Mouse (Mus musculus): ENCODE results near the gene Fkbp10. TPM values are rescaled to one million over a fixed set of nuclear protein-coding genes. Genes with fewer than 3 reads are reported as not detected.
A peak's percentile ranks its signal among the peaks of the same experiment; 100 is the strongest.

Gene Fkbp10
- total RNA-seq, 2 experiments from 2014 or later, result not detected

DNA sequence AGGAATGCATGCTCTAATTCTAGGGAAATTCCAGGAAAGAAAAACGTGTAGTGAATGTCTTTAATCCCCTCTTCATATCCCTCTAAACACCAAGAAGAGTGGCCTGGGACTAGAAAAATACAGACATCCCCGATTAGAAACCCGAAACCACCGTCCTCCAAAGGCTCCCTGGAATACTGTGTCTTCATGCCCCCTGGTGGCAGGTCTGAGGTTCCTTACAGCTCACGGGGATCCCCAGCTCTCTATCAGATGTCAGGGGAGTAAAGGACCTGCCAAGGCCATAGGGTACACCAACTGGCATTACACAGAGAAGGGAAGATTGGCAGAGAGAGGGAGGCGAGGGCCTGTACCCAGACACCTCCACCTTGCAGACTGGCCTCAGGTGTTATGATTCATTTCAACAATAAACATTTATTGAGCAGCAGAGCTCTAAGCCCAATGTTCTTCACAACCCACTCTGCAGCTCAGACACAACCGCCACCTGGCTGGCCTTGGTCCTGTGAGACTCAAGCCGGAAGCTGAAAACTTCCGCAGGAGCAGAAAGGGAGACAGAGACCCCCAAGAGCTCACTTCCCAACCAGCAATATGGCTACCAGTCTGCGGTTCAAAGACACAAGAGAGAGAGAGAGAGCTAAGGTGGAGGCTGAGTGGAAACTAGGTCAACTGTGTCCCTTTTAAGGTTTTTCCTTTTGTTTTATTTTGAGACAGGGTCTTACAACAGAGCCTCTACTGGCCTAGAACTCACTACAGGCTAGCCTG is 7.2 kb upstream of the Fkbp10 start:
- no peak for ATAC-seq (replicated peaks; ENCODE audit: low FRiP score, poor library complexity, severe bottlenecking)

DNA sequence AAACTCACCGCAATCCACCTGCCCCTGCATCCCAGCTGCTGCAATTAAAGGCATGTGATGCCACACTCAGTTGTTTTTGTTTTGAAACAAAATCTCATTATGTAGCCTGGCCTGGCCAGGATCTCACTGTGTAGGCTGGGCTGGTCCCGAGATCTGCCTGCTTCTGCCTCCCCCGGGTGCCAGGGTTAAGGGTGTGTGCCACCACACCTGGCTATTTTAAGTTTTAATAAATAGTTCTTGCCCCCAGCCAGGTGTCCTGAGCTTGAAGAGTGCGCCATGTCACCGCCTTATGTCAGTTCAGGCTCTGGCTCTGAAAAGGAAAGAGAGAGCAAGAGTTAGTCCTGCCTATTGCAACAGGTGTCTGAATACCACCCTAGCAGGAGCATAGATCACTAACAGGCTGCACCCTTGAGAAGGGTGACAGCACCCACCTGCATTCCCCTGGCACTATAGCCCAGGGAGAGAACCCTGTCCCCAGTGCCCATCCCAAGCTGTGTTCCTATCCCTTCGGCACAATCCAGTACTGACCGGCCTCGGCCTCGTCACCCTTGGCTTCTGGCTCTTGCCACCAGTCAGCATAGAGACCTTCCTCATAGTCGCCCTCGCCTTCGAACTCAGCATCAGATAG is 6.5 kb upstream of the Fkbp10 start:
- no peak for ATAC-seq (replicated peaks; ENCODE audit: low FRiP score, poor library complexity, severe bottlenecking)

DNA sequence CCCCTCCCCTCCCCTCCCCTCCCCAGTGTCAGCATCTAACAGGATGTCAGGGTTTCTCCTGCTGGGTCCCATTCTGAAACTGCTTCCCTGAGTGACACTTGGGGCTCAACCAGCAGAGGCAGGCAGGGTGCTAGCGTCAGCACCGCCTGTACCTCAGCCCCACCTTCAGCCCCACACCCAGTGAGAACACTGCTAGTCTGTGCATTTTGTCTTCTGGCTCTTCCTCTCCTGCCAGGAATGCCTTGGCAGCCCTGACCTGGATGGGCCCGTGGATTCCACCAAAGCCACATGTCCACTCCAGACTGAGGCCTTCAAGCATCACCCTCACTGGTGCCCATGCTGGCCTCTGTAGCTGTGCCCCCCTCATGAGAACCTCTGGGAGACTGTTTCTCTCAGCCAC is 5.8 kb upstream of the Fkbp10 start:
- no peak for ATAC-seq (replicated peaks; ENCODE audit: low FRiP score, poor library complexity, severe bottlenecking)

DNA sequence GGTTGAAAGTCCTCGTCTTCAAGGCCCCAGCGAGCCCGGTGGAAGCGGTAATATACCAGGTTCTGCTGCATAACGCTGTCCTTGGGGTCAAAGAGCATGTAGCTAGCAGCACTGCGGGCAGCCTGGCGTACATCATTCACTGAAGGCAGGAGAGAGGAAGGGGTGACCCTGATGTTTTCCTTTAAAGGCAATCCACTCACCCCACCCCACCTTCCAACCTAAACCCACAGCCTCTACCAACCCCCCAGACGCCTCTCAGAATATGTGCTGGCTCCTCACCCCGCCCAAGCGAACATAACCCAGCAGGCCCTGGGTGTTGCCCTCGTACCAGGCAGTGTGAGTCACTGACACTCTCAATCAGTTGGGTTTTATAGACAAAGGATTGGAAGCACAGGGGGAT is 3.8 kb upstream of the Fkbp10 start:
- ATAC-seq (replicated peaks; ENCODE audit: low FRiP score, poor library complexity, severe bottlenecking), result no peak

DNA sequence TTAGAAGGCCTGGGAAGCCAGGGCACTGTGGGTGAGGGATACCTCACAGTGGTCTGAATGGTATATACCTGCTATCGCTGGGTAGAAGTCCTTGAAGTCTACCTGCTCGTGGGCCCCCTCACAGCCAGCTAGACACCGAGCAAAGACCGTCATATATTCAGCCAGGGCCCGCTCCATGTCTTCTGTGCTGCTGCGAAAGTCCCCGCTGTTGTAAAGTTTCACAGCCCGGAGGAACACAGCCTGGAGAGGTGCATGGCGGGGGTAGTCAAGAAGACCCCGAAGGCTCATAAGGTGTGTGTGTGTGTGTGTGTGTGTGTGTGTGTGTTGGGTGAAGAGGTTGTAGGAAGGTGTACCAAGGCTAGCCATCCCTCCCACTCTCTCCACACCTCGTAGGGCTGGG is 2.0 kb upstream of the Fkbp10 start:
- ATAC-seq (replicated peaks; ENCODE audit: low FRiP score, poor library complexity, severe bottlenecking), result no peak

DNA sequence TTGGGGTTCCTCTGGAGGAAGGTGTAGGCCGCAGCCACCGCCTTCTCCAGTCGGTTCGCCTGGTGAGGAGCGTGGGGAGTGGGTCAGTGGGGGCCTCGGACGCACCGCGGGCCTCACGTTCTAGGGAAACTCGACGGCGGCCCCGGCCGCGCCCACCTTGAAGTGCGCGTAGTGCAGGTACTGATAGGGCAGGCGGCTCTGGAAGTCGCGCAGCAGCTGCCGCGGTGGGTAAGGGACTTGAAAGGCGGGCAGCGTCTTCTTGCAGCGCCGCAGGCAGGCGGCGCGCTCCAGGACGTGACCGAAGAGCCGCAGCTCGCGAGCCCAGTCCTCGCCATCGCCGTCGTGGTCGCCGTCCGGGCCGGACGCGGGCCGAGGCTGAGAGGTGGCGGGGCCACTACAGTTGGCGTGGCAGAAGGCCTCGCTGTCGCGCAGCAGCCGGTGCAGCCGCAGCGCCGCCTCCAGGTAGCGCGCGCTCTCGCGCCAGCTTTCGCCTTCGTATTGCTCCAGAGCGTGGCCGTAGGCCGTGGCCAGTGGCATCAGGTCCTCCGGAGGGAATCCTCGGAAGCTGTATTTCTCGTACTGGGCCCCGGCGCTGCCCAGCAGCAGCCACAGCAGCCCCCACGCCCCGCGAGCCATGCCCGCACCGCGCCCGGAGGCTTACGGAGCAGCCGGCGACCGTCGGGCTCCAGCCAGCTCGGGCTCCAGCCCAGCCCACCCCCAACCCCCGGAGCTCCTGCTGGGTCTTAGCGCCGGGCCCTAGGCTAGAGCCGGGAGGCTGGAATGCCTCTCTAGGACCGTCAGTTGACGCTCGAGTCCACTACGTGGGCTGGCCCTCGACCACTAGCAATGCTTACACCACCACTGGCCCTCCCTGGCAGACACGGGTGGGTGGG is 1.2 kb upstream of the Fkbp10 start, which contains the start of gene P3h4:
Gene P3h4, minus strand, starts transcription at position 816 of the 893 bp plus-strand sequence.
- ATAC-seq (replicated peaks; ENCODE audit: low FRiP score, poor library complexity, severe bottlenecking), result no peak

DNA sequence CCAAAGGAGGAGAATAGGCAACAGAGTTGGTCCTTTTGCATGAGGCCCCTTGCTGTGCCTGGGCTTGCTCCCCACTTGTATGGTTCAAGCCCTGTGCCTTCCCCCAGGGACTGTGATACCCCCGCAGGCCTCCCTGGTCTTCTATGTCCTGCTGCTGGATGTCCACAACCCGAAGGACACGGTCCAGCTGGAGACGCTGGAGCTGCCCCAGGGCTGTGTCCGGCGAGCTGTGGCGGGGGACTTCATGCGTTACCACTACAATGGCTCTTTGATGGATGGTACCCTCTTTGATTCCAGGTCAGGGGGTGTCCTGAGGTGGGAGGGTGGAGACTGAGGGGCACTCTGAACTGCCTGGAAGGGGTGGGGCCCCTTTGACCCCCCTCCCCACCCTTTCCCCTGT is 6.0 kb downstream of the Fkbp10 start:
- ATAC-seq (replicated peaks; ENCODE audit: low FRiP score, poor library complexity, severe bottlenecking), result no peak

DNA sequence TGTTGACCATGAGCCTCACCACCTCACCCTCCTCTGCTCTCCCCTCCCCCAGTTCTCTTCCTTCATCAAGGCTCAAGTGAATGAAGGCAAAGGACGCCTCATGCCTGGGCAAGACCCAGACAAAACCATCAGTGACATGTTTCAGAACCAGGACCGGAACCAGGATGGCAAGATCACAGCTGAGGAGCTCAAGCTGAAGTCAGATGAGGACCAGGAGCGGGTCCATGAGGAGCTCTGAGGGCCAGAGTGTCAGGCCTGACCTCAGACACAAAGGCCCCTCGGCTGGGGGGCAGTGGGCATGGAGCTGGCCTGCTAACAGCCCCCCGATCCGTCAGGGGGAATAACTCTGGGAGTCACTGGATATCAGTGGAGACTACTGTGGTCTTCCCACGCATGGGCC is 8.3 kb downstream of the Fkbp10 start:
- no peak for ATAC-seq (replicated peaks; ENCODE audit: low FRiP score, poor library complexity, severe bottlenecking)

DNA sequence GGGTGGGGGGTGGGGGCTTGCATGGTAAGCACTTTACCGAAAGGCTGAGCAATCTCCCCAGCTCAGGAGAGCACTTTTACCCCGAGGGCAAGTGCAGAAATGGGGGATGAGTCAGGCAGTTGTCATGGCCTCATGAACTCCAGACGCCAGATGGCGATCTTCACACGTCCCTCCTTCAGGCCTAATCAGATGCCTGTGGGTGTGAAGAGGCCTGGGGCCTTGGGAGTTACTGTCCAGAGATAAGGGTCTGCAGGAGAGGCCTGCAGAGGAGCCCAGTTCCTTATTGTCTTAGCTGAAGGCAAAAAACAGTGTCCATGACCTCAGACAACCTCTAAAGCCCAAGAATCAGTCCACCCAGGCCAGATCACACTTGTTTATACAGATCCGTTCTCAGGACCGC is 10.4 kb downstream of the Fkbp10 start:
- ATAC-seq (replicated peaks; ENCODE audit: low FRiP score, poor library complexity, severe bottlenecking), result no peak

DNA sequence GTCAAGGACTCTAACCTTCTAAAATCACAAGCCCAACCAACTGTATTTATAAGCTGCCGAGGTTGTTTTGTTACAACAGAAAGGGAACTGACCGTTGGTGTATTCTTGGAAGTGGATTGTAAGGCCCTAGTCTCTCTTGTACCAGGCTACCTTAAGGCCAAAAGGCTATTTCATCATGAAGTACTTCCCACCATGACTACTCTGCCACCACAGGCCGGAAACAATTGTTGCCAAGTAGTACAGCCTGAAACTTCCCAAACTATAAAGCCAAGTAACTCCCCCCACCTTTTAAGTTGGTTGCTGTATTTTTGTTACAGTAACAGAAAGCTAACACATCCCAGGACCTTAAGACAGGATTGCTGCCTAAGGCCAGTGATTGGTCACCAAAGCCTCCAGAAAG is 11.3 kb downstream of the Fkbp10 start:
- ATAC-seq (replicated peaks; ENCODE audit: low FRiP score, poor library complexity, severe bottlenecking), result no peak

DNA sequence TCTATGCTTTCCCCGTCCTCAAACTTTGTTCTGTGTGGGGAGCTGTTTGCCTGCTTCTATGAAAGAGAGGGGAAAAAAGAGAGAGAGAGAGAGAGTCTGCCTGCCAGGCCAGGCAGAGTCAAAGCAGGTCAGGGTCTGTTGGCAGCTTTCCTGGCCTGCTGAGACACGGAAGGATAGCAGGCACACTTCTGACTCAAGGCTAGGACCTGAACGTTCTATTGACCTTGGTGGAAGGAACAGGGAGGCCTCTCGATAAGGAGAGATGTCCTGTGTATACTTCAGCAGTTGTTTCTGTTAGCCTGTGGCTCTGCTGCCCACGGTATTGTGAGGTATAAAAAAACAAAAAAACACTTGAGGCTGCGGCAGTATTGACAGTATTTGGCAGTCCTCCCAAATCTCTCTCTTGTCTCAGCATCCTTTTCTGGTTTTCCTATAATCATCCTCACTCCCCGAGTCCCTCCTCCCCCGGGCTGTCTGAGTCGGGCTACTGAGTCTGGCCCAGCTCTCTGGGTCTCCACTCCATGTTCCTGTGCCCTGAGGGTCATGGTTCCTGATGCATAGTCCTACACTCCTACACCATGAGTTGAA is 13.2 kb downstream of the Fkbp10 start:
- no peak for ATAC-seq (replicated peaks; ENCODE audit: low FRiP score, poor library complexity, severe bottlenecking)

DNA sequence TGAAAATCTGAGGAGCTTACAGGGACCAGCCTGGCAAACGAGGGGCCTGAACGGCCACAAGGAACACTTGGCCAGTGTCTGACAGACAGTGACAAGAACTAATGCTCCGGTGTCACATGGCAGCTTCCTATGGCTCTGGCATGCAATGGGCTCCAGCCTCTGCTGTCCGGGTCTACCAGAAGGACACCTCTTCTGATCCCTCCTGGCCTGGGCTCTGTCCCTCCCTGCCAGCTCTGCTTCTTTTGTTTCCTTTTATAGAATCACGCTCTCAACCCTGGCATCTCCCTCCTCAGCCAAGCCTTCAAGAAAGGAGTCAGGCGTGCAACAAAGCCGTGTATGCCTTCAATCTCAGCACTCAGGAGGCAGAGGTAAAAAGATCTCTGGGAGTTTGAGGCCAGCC is 14.6 kb downstream of the Fkbp10 start:
- ATAC-seq (replicated peaks; ENCODE audit: low FRiP score, poor library complexity, severe bottlenecking), result no peak

DNA sequence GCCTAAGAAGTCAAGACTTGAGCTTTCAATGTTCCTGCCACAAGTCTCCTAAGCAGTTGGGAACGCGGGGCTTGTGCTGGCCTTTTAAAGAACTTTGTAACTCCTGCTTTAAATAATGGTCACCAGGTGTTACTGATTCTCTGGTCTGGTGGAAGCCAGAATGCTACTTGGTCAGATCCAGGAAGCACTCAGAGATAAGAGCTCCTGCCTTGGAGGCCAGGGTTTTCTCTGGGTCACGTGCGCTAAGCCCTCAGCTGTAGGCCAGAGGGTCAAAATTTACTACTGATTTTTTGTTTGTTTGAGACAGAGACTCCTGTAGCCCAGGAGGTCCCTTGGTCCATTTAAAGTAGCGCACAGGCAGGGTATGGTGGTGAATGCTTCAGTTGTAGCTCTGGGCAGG is 16.5 kb downstream of the Fkbp10 start:
- ATAC-seq (replicated peaks; ENCODE audit: low FRiP score, poor library complexity, severe bottlenecking), result no peak

DNA sequence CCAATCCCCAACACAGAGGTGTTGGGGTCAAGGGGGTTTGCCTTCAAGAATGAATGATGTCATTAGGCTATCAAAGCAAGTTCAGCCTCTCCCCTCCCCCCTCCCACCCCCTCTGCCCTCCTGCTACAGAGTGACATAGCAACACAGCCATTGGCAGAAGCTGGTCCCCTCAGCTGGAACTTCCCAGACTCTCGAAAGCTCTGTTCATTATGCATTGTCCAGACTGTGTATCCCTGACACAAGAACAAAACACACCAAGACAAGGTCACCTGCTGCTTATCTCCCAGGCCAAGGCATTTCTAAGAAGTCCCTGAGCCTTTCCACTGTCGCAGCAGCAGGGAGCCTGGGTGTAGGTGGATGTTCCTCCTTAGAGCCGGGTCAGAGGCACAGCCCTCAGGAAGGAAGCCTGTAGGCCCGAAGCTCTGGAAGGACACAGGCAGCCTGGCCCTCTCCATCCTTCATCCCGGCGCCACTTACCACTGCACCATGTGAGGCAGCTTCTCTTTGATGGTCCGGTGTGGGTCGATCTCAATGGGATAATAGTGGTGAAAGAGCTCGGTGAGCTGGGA is 20.3 kb downstream of the Fkbp10 start:
- no peak for ATAC-seq (replicated peaks; ENCODE audit: low FRiP score, poor library complexity, severe bottlenecking)

DNA sequence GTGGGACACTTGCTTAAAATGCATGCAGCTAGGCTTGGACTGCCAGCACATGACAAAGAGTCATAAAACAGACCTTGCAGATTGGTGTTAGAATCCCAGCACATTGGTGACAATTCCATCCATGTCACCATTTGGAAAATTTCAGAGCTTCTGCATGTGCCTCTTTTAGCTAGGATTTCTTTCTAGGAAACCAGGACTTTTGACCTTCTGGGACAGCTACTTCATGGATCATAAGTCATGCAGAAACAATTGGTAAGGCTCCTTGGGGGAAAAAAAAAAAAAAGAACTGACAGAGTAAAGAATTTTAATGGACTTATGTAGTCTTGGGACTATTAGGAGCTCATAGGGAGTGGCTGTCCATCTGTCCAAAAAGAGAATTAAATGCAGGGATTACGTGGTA is 22.4 kb downstream of the Fkbp10 start:
- no peak for ATAC-seq (replicated peaks; ENCODE audit: low FRiP score, poor library complexity, severe bottlenecking)

DNA sequence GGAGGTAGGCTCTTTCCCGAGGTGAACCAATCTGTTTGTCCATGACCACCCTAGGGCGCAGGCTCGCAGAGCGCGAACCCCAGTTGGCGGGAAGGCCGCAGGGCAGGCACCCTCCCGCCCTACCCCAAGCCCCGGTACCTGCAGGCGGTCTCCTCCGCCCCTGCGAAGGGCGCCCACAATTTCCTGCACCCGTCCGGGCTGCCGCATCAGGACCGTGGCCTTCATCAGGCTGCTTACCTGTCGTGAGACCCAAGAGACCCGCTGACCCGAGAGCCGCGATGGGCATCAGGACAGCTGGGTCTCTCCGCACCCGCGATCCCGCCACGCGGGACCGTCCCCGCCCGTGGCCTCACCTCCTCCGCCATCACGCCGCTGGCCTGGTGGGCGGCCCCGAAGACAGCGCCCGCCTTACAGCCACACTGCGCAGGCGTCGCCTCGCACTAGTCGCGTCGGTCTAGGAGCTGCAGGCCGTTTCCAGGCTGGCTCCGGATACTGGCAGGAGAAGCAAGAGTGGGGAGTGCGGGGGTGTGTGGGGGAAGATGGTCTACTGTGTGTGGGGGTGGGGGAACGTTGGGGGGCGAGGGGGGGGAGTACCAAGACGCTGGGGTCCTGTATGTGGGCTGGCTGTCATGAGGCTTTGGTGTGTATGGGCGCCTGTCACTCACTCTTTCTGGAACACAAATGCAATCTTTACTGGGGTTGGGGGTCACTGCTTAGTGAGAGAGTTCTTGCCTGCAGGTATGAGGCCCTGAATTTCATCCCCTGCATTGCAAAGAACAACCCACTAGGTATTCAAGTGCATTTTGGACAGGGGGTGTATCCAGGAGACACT is 25.4 kb downstream of the Fkbp10 start:
- peak; percentile 85 for ATAC-seq (replicated peaks; ENCODE audit: low FRiP score, poor library complexity, severe bottlenecking)

DNA sequence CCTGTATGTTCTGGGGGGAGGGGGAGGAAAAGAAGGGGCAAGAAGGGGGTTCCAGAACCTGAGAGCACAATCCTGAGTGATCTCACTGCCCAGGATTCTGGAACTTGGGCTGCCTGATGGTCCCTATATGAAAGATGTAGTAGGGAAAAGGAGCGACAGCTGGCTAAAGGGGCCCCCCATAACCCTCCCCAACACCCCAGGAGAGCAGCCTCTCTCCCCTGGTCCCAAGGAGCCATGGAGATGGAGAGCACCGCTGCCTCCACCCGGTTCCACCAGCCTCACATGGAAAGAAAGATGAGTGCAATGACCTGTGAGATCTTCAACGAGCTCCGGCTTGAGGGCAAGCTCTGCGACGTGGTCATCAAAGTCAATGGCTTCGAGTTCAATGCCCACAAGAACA is 26.3 kb downstream of the Fkbp10 start, which contains the start of the genes Nt5c3b and Klhl10:
Gene Nt5c3b, minus strand, starts transcription at position 12 of the 400 bp plus-strand sequence.
Gene Klhl10, plus strand, starts transcription at position 121 of the 400 bp plus-strand sequence.
- no peak for ATAC-seq (replicated peaks; ENCODE audit: low FRiP score, poor library complexity, severe bottlenecking)

DNA sequence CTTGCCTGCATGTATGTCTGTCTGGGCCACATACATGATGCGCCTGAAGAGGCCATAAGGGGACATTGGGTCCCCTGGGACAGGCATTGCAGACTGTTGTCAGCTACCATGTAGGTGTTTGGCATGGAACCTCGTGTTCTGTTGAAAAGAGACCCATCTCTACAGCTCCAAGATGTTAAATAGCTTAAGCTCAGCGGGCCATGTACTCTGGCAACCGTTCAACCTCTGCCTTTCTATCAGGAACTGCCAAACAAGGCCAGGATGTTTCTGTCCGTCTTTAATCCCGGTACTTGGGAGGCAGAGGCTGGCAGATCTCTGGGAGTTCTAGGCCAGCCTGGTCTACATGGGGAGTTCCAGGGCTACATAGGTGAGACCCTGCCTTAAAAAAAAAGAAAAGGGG is 27.1 kb downstream of the Fkbp10 start:
- no peak for ATAC-seq (replicated peaks; ENCODE audit: low FRiP score, poor library complexity, severe bottlenecking)

DNA sequence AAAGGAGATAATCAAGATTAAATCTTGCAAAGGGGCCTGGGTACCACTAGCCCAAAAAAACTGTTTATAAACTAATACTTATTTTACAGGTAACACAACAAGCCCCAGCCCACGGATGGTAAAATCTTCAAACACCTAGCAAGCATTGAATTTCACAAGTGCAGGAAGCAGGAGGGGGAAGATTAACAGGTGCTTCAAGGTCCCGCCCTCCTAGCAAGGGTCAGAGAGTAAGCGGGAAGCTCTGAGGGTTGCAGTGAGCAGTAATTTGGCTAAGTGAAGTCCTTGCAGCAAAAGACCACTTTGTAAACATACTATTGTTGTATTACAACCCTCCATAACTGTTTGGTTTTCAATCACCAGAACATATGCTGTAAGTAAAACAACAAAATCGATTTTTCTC is 41.8 kb downstream of the Fkbp10 start:
- ATAC-seq (replicated peaks; ENCODE audit: low FRiP score, poor library complexity, severe bottlenecking), result no peak
